Mouse (Mus musculus) thymus, adult 2 months (tissue): ENCODE results near the gene Osbpl10. TPM values are rescaled to one million over a fixed set of nuclear protein-coding genes. Genes with fewer than 3 reads are reported as not detected.

Experiments
- DNase-seq: peaks from one replicate; pipeline ENCODE4 v3.0.0; 2021
- H3K27ac ChIP-seq: fragments of 200-500 bp; 2 replicates; pipeline ENCODE4 v1.5.1; 2012; ENCODE audit warnings: low read length, control low read depth; ENCODE audit not compliant: control insufficient read depth, insufficient read depth
- H3K27me3 ChIP-seq: fragments of 200-500 bp; 2 replicates; pipeline ENCODE4 v1.6.1; 2012; ENCODE audit warnings: mild to moderate bottlenecking, low read length, moderate library complexity, mixed read lengths; ENCODE audit not compliant: control insufficient read depth, insufficient read depth
- H3K36me3 ChIP-seq: fragments of 200-500 bp; 2 replicates; pipeline ENCODE4 v1.6.1; 2012; ENCODE audit warnings: mild to moderate bottlenecking, low read length, moderate library complexity; ENCODE audit not compliant: control insufficient read depth, insufficient read depth
- H3K4me1 ChIP-seq: fragments of 200-500 bp; replicated peaks from 2 replicates; pipeline ENCODE4 v1.6.1; 2012; ENCODE audit warnings: low read length; ENCODE audit not compliant: control insufficient read depth, insufficient read depth
- H3K4me3 ChIP-seq: fragments of 200-500 bp; 2 replicates; pipeline ENCODE4 v1.5.1; 2012; ENCODE audit warnings: mild to moderate bottlenecking, low read length, control low read depth, moderate library complexity; ENCODE audit not compliant: control insufficient read depth, insufficient read depth
- CTCF ChIP-seq: fragments of 200-500 bp; IDR thresholded peaks from 2 replicates; pipeline ENCODE4 v1.5.1; 2012; ENCODE audit warnings: mild to moderate bottlenecking, control low read depth, low read length, moderate library complexity, borderline replicate concordance; ENCODE audit not compliant: control insufficient read depth, poor library complexity, insufficient read depth; ENCODE audit errors: extremely low read depth
- POLR2A ChIP-seq: fragments of 200-500 bp; IDR thresholded peaks from 2 replicates; pipeline ENCODE4 v1.6.1; 2012; ENCODE audit warnings: mild to moderate bottlenecking, low read length, control low read depth, moderate library complexity; ENCODE audit not compliant: control insufficient read depth, poor library complexity, insufficient read depth; ENCODE audit errors: extremely low read depth
- WGBS: fragments of 180-500 bp; shearing (Covaris S2); methylation state at CpG from one replicate; pipeline ENCODE4 v1.1.7; 2018; 5-methylcytosine and 5-hydroxymethylcytosine counted together
- polyA plus RNA-seq: library from polyadenylated mRNA; depleted of rRNA; stranded (reverse); fragments of >200 nt; gene quantifications from 2 replicates; pipeline ENCODE4 v1.2.3, GENCODE M21; 2012

Osbpl10 gene
- polyA plus RNA-seq, 1 experiment: 10.3 TPM

DNA sequence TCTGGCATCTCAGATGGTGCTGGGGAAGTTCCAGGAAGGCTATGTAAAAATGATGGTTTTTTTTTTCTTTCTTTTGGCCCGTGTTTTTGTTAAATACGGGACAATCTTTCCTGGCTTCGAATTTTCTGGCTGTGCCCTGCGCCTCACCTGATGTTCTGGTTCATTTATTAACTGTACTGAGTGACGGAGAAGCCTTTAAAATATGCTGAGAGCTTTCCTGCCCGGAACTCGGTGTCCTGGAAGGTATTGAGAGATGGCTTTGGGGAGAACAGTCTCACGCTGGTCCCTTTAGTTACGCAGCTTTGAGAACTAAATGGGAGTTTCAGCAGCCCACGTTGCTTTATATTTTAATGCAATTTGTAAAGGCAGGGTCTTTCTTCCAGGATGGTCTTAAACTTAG, 27.1 kb downstream of the Osbpl10 start:
- no peak overlapping the region for H3K27ac ChIP-seq
- TF ChIP-seq CTCF (no peak), POLR2A (no peak)

DNA sequence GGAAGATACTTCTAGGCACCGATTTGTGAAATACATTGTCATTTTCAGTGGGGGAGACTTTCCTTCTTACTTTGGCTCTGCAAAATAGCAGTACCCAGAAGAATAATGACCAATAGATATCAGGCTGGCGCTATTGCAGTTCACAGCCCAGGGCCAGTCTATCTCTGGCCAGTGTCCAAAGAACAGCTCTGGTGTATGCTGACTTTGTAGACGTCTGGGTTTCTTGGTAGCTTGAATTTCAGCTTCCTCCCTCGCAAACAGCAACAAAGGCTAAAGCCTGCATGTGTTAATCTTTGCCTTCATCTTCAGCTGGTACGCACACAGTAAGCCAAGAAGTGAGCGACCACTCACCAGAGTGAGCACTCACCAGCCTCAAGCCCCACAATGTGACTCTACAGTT, 29.4 kb downstream of the Osbpl10 start:
- DNase-seq: no peak
- H3K4me3 ChIP-seq: no peak overlapping the region
- TF ChIP-seq POLR2A (no peak), CTCF (no peak)
- H3K27me3 ChIP-seq: no peaks in the 10 kb centered on the region
- WGBS: 84% methylated on average over 6 of the region's 6 CpGs
- no peaks in the 10 kb centered on the region for H3K4me1 ChIP-seq
- H3K27ac ChIP-seq: no peak overlapping the region
- no peaks in the 10 kb centered on the region for H3K36me3 ChIP-seq

More for the DNA sequence above, 27.1 kb downstream of the Osbpl10 start:
- H3K36me3 ChIP-seq: no peaks in the 10 kb centered on the region
- DNase-seq: no peak
- 90% methylated on average over 10 of the region's 10 CpGs for WGBS
- H3K27me3 ChIP-seq: no peaks in the 10 kb centered on the region
- no peak overlapping the region for H3K4me3 ChIP-seq
- H3K4me1 ChIP-seq: no peaks in the 10 kb centered on the region

DNA sequence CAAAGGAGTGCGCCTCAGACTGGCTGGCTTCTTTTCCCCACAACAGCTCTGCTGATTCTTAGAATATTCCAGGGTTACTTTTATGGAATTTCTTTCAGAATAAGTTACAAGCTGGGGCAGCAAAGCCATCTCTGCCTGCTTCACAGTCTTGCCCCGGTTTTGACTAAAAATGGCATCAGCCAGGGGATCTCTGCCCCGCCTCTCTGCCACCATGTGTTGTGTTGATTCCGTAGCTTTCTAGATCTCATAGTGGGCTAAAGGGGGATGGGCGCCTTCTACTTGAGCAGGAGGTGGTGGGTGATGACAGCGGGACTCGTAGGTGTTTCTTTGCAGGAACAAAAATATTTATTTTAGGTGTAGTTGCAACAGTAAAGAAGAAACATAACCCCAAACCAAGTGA, 29.8 kb downstream of the Osbpl10 start:
- no peaks in the 10 kb centered on the region for H3K27me3 ChIP-seq
- no peaks in the 10 kb centered on the region for H3K36me3 ChIP-seq
- H3K27ac ChIP-seq: no peak overlapping the region
- no peaks in the 10 kb centered on the region for H3K4me1 ChIP-seq
- no peak overlapping the region for H3K4me3 ChIP-seq
- WGBS: 93% methylated on average over 7 of the region's 7 CpGs
- TF ChIP-seq CTCF: no peak
- TF ChIP-seq POLR2A: no peak
- no peak for DNase-seq

DNA sequence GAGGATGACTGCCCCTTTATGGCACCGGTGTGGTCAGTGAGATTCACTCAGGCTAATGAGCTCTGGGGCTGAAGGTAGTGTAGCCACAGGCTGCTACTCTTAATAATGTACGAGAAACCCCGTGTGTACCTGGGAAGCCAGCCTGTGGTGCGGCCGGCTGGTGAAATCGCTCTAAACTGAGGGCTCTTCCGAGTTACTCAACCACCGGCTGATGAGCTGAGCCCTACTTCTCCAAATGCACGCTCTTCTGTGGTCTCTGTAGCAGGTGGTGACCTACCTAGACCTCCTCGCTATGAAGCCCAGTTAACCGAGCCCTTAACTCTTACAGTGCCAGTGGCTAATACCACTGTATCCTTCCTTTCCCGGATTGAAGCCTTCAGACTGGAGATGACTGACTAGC, 34.0 kb downstream of the Osbpl10 start:
- no peak overlapping the region for H3K27ac ChIP-seq
- 26% methylated on average over 12 of the region's 12 CpGs for WGBS
- DNase-seq: no peak
- no peak for TF ChIP-seq POLR2A
- TF ChIP-seq CTCF: no peak
- H3K4me3 ChIP-seq: no peak overlapping the region
- H3K4me1 ChIP-seq: no peaks in the 10 kb centered on the region
- H3K27me3 ChIP-seq: no peaks in the 10 kb centered on the region
- no peaks in the 10 kb centered on the region for H3K36me3 ChIP-seq

DNA sequence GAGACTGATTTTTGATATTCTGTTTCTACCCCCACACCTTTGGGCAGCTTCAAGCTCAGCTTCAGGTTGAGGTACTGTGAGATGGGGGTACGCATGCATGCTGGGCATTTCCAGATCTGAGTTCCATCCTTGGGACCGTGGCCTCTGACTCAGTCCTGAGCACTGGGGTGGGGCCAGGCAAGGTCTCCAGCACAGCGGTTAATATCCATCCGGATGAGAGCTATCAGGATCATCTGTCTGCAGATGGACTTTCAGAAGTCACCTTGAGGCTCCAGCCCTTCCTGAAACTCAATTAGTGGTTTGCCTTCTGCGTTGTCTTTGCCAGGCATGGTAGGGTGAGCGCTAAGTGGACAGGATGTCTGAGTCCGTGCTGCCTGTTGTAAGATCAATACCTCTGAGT, 41.8 kb downstream of the Osbpl10 start:
- H3K4me3 ChIP-seq: no peak overlapping the region
- no peak for DNase-seq
- no peaks in the 10 kb centered on the region for H3K27me3 ChIP-seq
- TF ChIP-seq POLR2A (no peak), CTCF (no peak)
- no peak overlapping the region for H3K27ac ChIP-seq
- H3K36me3 ChIP-seq: no peaks in the 10 kb centered on the region
- 97% methylated on average over 7 of the region's 7 CpGs for WGBS
- H3K4me1 ChIP-seq: no peaks in the 10 kb centered on the region

DNA sequence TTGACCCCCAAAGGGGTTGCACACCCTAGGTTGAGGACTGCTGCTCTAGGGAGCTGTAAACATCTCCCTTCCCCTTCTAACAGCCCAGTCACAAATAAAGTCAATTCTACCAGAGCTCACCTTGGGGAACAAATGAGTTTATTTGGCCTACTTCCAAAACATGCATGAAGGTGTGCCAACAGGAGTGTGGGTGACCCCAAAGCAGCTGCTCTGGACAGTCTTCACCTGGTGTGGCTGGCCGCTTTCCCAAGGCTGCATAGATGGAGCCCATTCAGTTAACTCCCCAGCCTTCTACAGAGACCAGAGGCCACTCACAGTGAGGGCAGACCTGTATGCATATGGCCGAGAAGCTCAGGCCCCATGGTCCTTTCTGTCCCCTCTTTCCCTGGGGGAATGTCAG, 43.0 kb downstream of the Osbpl10 start:
- Histone ChIP-seq H3K4me1 (no peaks in the 10 kb centered on the region), H3K4me3 (no peak overlapping the region), H3K36me3 (no peaks in the 10 kb centered on the region), H3K27me3 (no peaks in the 10 kb centered on the region), H3K27ac (no peak overlapping the region)
- TF ChIP-seq POLR2A: no peak
- no peak for TF ChIP-seq CTCF
- no peak for DNase-seq
- WGBS: 92% methylated on average over 2 of the region's 2 CpGs

DNA sequence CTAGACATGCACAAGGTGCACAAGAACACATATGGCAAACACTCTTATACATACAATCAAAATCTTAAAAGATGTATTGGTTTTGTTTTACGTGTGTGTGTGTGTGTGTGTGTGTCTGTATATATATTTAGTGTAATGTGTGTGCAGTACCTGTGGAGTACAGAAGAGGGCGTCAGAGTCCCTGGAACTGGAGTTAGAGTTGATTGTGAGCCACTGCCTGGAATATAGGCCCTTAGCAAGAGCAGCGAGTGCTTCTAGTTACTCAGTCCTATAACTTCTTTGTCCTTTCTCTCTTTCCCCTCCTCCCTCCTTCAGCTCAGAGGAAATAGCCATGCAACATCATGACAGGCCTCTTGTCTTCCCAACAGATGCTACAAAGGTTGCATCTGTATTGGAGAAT, 44.8 kb downstream of the Osbpl10 start:
- DNase-seq: no peak
- no peaks in the 10 kb centered on the region for H3K36me3 ChIP-seq
- no peak overlapping the region for H3K4me3 ChIP-seq
- TF ChIP-seq POLR2A: no peak
- no peak for TF ChIP-seq CTCF
- no peak overlapping the region for H3K27ac ChIP-seq
- WGBS: 87% methylated on average over 3 of the region's 3 CpGs
- H3K4me1 ChIP-seq: no peaks in the 10 kb centered on the region
- no peaks in the 10 kb centered on the region for H3K27me3 ChIP-seq
